Mouse (Mus musculus): Measurements from ENCODE around the gene Als2cr12.
A peak's percentile ranks its signal among the peaks of the same experiment; 100 is the strongest.
"Not testable (repeated sequence)": the region's sequence is repeated elsewhere in the genome, so short reads cannot be mapped to it uniquely, and the experiment has no call there.

The Als2cr12 gene

DNA sequence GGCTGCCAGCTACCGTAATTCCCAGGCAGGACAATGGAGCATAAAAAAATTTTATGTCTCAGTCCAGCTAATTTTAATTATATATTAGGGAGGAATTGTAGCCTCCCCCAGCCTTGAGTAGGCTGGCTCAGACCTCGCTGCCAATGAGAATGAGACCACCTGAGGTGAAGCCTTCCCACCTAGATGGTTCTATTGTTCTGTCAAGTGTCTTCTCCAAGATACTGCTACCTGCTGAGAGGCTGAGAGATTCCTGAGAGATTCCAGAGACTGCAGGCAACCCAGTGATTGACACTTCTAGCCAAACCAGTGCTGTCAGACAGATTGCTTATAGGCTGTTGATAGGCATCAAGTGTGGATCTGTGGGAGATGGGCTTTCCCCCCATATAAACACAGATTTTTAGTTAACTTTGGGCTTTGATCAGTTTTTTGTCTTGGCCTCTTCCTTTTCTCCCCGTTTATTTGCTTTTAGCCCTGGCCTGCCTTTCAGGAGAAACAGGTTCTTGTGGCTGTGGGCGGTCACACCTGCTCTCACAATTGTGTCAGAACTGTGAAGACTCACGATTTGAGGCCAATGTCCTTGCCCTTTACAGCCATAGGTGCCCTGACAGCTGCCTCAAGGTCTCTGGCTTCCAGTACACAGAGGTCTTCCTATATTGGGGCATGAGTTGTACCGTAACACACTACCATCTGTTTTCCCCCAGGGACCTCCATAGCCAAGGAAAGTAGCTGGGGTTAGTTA lies 5.6 kb downstream of the Als2cr12 start:
- DNase-seq (ENCODE audit: low spot score in 2 of 2) = no peak

DNA sequence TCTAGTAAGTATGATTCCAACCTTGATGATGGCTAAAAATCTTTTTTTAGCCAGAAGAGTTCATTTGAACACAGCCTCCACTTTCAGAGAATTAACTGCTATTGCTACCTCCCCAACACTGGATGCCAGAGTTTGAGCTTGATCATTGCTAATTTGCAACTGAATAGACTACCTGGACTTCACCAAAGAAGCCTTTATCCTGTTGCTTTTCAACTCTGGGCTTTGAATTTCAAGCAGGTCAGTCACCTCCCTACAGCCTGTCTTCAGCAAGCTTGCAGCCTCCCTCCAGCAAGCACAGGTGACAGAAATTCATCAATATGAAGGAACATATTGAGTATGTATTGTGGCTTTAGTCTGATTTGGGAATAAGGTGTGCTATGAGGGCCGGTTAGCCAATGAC lies 6.4 kb downstream of the Als2cr12 start:
- no peak for DNase-seq (ENCODE audit: low spot score in 2 of 2)

DNA sequence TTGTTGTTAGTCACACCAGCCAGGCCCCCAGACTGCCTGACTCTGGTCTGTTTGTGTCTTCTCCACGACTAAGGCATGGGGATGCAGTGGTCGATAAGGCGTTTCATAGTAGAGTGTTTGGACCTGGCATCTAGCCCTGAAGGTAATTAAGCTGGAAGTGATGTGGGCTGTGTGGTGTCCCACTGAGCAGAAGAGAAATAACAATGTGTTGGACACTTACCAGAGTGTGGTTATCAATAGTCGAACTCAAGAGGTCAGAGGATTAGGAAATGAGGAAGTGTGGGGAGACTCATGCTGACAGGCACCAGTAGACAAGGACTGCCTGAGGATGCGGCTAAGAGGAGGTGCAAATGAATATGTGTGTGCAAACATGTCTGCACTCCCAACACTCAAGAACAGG lies 17.4 kb downstream of the Als2cr12 start:
- not testable (repeated sequence) for DNase-seq (ENCODE audit: low spot score in 2 of 2)

GRCm38 (mm10) chr1:58677575-58677974 lies 18.2 kb downstream of the Als2cr12 start:
- DNase-seq (ENCODE audit: low spot score in 2 of 2) = no peak

GRCm38 (mm10) chr1:58675011-58675410 lies 20.8 kb downstream of the Als2cr12 start:
- no peak for DNase-seq (ENCODE audit: low spot score in 2 of 2)

GRCm38 (mm10) chr1:58672116-58672515 lies 23.7 kb downstream of the Als2cr12 start:
- DNase-seq (ENCODE audit: low spot score in 2 of 2) = no peak

DNA sequence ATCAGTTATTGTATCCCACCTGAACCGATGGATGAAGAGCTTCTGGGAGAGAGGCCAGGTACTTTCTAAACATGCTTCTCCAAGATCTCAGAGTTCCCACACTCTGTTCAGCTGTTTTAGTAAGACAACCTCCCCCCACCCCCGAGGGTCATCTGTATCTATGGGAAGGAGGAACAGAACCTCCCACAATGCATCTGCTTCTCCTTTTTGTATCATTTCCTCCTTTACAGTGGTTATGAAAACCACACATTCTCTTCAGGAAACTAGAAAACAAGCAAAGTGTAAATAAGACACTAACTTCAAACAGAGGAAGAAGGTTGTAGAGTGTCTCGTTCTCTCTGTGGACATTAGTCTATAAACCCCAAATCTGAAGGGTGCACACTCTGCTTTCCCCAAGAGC lies 26.2 kb downstream of the Als2cr12 start:
- DNase-seq (ENCODE audit: low spot score in 2 of 2) = not testable (repeated sequence)

GRCm38 (mm10) chr1:58668191-58668590 lies 27.6 kb downstream of the Als2cr12 start:
- no peak for DNase-seq (ENCODE audit: low spot score in 2 of 2)

- DNase-seq (ENCODE audit: low spot score in 2 of 2) = not testable (repeated sequence)
These were observed 32.4 kb downstream of the Als2cr12 start for GRCm38 (mm10) chr1:58663365-58663764.

DNA sequence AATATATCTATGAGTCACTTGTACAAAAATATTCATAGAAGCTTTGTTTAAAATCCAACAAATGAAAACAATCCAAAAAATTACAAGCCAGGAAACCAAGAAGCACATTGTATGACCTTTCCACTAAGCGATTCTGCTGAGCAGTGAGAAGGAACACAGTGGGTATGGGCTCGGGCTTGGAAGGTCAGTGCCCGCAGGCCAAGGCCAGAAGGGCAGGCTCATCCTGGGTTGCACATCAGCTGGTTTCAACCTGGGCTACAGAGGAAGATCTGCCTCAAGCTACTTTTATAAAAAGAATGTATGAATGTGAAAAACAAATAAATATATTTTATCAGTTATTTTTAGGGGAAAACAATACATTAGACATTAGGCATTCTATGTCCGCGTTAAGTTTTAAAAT lies 33.1 kb downstream of the Als2cr12 start:
- not testable (repeated sequence) for DNase-seq (ENCODE audit: low spot score in 2 of 2)

- DNase-seq (ENCODE audit: low spot score in 2 of 2) = peak; percentile 55 to 65
These were observed 43.0 kb downstream of the Als2cr12 start for GRCm38 (mm10) chr1:58652480-58653403.

DNA sequence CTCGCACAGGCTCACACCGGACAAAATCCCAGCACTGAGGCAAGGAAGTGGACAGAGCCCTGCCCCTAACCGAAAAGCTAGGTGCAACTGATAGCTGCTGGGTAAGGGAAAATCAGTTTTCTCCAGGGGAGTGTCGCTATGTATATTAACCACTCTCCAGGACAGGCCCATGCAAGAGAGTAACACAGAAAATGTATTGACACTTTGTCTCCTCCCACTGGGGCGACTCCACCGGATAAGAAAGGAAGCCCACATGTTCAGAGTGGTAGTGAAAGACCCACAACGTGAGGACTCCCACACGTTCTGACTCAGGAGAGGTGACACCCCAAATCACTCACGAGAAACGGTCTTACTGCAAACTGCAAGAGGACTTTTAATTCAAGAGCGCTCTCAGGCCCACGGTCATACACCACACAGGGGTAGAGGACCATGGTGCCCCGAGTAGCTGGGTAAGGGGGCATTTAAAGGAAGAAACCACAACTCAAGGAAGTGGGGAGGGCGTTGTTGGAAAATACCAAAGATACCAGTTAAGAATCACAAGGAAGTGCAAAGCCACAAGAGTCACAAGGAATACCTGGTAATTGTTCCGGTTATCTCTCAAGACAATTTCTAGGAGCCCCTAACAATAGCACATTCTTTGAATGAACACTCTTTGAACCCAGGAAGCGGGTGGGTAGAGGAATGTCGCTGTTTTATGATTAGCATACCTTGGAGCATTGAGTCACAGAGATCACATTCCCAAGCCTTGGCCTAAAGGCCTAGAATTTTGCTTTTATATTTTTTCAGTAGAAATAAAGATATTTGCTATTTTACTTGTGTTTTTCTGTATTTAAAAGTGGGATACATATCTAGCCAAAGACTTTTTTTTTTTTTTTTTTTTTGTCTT lies 44.0 kb downstream of the Als2cr12 start:
- not testable (repeated sequence) for DNase-seq (ENCODE audit: low spot score in 2 of 2)

DNA sequence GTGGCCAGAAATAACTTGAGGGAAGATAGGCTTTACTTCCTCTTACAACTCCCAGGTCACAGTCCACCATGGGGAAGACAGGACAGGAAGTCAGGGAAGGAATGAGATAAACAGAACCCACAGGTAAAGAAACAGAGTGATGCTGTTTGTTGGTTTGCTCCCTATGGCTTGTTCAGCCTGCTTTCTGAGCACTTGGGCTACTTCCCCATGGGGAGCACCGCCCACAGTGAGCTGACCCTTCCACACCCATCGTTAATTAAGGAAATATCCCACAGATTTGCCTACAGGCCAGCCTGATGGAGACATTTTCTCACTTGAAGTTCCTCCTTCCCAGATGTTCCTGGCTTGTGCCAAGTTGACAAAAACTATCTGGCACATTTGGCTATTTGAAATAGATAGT lies 66.9 kb downstream of the Als2cr12 start:
- DNase-seq (ENCODE audit: low spot score in 2 of 2) = not testable (repeated sequence)

- no peak for DNase-seq (ENCODE audit: low spot score in 2 of 2)
These were observed 73.6 kb downstream of the Als2cr12 start for GRCm38 (mm10) chr1:58621996-58622748.

GRCm38 (mm10) chr1:58621251-58621650 lies 74.5 kb downstream of the Als2cr12 start:
- DNase-seq (ENCODE audit: low spot score in 2 of 2) = no peak

DNA sequence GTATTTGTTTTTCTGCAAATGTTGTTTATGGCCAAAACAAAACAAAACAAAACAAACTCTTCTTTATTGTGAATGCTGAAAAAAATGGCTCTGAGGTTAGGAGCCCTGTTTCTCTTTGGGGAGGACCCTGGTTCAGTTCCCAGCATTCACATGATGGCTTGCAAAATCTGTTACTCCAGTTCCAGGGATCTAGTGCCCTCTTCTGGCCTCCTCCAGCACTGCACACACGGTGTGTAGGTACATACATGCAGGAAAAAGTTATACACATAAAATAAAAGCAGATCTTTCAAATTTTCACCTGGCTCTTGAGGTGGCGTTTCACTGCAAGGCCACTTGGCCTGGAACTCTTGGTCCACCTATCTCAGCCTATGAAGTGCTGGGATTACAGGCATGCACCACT lies 77.0 kb downstream of the Als2cr12 start:
- DNase-seq (ENCODE audit: low spot score in 2 of 2) = no peak

- DNase-seq (ENCODE audit: low spot score in 2 of 2) = no peak
These were observed 77.7 kb downstream of the Als2cr12 start for GRCm38 (mm10) chr1:58617978-58618668.

DNA sequence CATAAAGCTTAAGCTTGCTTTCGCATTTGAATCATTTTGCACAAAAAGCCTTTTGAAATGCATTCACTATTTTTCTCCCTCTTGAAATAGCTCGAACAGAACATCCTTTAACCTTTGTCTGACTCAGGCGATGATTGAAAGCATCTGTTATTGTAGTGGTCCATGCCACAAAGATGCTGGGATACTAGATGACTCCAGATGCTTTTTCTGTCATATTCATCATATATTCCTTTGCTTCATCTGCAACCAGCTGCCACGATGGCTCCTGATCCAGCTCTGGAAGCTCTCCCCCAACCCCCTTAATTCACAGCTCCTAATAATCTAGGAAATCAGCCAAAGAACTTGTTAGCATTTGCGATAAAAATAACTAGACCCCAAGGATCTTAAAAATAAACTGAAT lies 78.7 kb downstream of the Als2cr12 start:
- DNase-seq (ENCODE audit: low spot score in 2 of 2) = no peak

GRCm38 (mm10) chr1:58616176-58616575 lies 79.6 kb downstream of the Als2cr12 start:
- no peak for DNase-seq (ENCODE audit: low spot score in 2 of 2)

DNA sequence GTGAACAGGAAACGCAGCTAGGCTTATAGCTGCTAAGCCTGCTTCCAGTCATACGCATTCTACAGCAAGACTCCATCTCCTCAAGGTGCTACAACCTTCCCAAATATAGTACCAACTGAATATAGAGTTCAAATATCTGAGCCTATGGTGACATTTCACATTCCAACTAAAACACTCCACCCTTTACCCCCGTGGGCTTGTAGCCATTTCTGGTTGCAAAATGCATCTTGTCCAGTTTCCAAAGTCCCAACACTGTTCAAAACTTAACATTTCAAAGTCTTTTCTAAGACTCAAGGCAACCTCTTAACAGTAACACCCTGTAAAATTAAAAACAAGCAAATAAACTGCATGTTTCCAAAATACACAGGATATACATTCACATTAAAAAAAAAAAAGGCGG lies 80.6 kb downstream of the Als2cr12 start:
- no peak for DNase-seq (ENCODE audit: low spot score in 2 of 2)
